Mouse (Mus musculus) hindbrain, embryonic 13.5 days (tissue): ENCODE measurements at regions not wholly inside any gene's neighbourhood (a gene's known extent, or its start where the extent isn't known, plus 50 kb on each side); places are given as distances from the start of the nearest gene placed in this dataset.

ENCODE experiments used
- ATAC-seq: fragments of 200-750 bp; cut with Nextera tagmentation; 2 replicates; pipeline ENCODE4 v1.8.0; 2017; ENCODE audit warnings: moderate TSS enrichment; ENCODE audit not compliant: low FRiP score
- H3K27ac ChIP-seq: fragments of 300-500 bp; sonication (generic); 2 replicates; pipeline ENCODE4 v1.5.1; 2015; ENCODE audit warnings: inconsistent platforms, mild to moderate bottlenecking, moderate library complexity
- H3K27me3 ChIP-seq: fragments of 300-500 bp; sonication (generic); 2 replicates; pipeline ENCODE4 v1.6.1; 2015; ENCODE audit warnings: mild to moderate bottlenecking, inconsistent platforms
- H3K36me3 ChIP-seq: fragments of 300-500 bp; sonication (generic); 2 replicates; pipeline ENCODE4 v1.6.1; 2015; ENCODE audit warnings: mild to moderate bottlenecking, inconsistent platforms
- H3K4me1 ChIP-seq: fragments of 300-500 bp; sonication (generic); replicated peaks from 2 replicates; pipeline ENCODE4 v1.6.1; 2015; ENCODE audit warnings: inconsistent platforms
- H3K4me2 ChIP-seq: fragments of 300-500 bp; sonication (generic); 2 replicates; pipeline ENCODE4 v1.6.1; 2015; ENCODE audit warnings: inconsistent platforms, mild to moderate bottlenecking, moderate library complexity
- H3K4me3 ChIP-seq: fragments of 300-500 bp; sonication (generic); 2 replicates; pipeline ENCODE4 v1.5.1; 2015; ENCODE audit warnings: mild to moderate bottlenecking, inconsistent platforms
- H3K9ac ChIP-seq: fragments of 300-500 bp; sonication (generic); 2 replicates; pipeline ENCODE4 v1.6.1; 2015; ENCODE audit warnings: mild to moderate bottlenecking, inconsistent platforms
- H3K9me3 ChIP-seq: fragments of 300-500 bp; sonication (generic); 2 replicates; pipeline ENCODE4 v1.6.1; 2016; ENCODE audit warnings: inconsistent platforms
- WGBS: fragments of 180-500 bp; shearing (Covaris S2); methylation state at CpG from one replicate; pipeline ENCODE4 v1.1.7; 2015; 5-methylcytosine and 5-hydroxymethylcytosine counted together

DNA sequence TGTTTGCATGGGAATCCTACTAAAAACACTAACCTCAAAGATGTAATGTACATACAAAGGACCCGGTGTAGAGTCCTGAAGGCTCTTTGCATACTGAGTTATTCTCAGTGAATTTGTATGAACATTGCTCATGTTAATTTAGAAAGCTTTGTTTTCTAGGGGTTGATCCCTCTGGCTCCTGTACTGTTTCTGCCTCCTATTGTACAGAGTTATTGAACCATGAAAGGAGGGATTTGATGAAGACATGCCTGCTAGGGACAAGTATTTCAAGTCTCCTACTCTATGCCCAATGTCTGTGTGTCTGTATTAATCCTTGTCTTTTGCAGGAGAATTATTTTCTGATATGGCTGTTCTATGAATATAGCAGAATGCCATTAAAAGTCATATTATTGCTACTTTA, 1425.1 kb downstream of the Fam181b start:
- no peak overlapping the region for H3K9ac ChIP-seq
- ATAC-seq, result no peak
- no peak overlapping the region for H3K27ac ChIP-seq
- WGBS, result 48% methylated on average over 1 of the region's 1 CpGs
- no peaks in the 10 kb centered on the region for H3K27me3 ChIP-seq
- H3K9me3 ChIP-seq, result no peaks in the 10 kb centered on the region
- no peaks in the 10 kb centered on the region for H3K4me1 ChIP-seq
- no peak overlapping the region for H3K4me2 ChIP-seq
- H3K36me3 ChIP-seq, result no peaks in the 10 kb centered on the region
- no peak overlapping the region for H3K4me3 ChIP-seq

GRCm38 (mm10) chr7:94517002-94517401, 1437.3 kb downstream of the Fam181b start:
- Histone ChIP-seq H3K9me3 (peaks cover 8% of the 10 kb centered on the region; the same call in 1 of the 2 replicates), H3K27ac (no peak overlapping the region), H3K9ac (no peak overlapping the region), H3K27me3 (no peaks in the 10 kb centered on the region), H3K4me1 (no peaks in the 10 kb centered on the region), H3K36me3 (0 out of 2 replicates have a peak, but pooled peaks cover 2% of the 10 kb centered on the region), H3K4me3 (no peak overlapping the region), H3K4me2 (no peak overlapping the region)
- ATAC-seq, result no peak
- 91% methylated on average over 1 of the region's 1 CpGs for WGBS

GRCm38 (mm10) chr7:94532520-94532919, 1452.9 kb downstream of the Fam181b start:
- no peak overlapping the region for H3K27ac ChIP-seq
- H3K27me3 ChIP-seq, result no peaks in the 10 kb centered on the region
- no peaks in the 10 kb centered on the region for H3K36me3 ChIP-seq
- ATAC-seq, result no peak
- no peaks in the 10 kb centered on the region for H3K9me3 ChIP-seq
- no peak overlapping the region for H3K4me3 ChIP-seq
- no peaks in the 10 kb centered on the region for H3K4me1 ChIP-seq
- no peak overlapping the region for H3K9ac ChIP-seq
- H3K4me2 ChIP-seq, result no peak overlapping the region
- WGBS, result 74% methylated on average over 1 of the region's 1 CpGs

DNA sequence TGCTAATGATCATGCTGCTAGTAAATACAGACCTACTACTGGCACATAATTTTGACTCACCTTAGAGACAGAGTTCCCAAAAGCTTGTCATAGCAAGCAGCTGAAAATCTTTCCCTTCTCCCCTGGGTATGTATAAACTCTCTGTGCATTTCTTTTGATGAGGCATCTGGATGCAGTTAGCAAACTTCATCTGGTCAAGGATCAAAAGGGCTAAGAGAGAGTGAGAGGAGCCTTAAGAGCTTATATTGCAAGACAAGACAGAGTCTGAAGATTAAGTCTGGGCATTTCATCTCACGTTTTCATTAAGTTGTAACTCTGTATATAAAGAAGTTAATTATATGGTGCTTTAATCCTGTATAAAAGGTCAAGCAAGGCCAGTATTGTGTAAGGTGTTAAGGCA, 1468.7 kb downstream of the Fam181b start:
- H3K36me3 ChIP-seq, result no peaks in the 10 kb centered on the region
- 68% methylated on average over 1 of the region's 1 CpGs for WGBS
- H3K4me3 ChIP-seq, result no peak overlapping the region
- no peaks in the 10 kb centered on the region for H3K9me3 ChIP-seq
- H3K27ac ChIP-seq, result no peak overlapping the region
- H3K9ac ChIP-seq, result no peak overlapping the region
- no peak overlapping the region for H3K4me2 ChIP-seq
- ATAC-seq, result no peak
- H3K27me3 ChIP-seq, result no peaks in the 10 kb centered on the region
- no peaks in the 10 kb centered on the region for H3K4me1 ChIP-seq

GRCm38 (mm10) chr7:94581475-94581874, 1501.8 kb downstream of the Fam181b start:
- no peaks in the 10 kb centered on the region for H3K27me3 ChIP-seq
- no peak for ATAC-seq
- no peaks in the 10 kb centered on the region for H3K36me3 ChIP-seq
- 46% methylated on average over 3 of the region's 3 CpGs for WGBS
- no peaks in the 10 kb centered on the region for H3K4me1 ChIP-seq
- H3K27ac ChIP-seq, result no peak overlapping the region
- no peak overlapping the region for H3K9ac ChIP-seq
- no peak overlapping the region for H3K4me3 ChIP-seq
- no peak overlapping the region for H3K4me2 ChIP-seq
- no peaks in the 10 kb centered on the region for H3K9me3 ChIP-seq

DNA sequence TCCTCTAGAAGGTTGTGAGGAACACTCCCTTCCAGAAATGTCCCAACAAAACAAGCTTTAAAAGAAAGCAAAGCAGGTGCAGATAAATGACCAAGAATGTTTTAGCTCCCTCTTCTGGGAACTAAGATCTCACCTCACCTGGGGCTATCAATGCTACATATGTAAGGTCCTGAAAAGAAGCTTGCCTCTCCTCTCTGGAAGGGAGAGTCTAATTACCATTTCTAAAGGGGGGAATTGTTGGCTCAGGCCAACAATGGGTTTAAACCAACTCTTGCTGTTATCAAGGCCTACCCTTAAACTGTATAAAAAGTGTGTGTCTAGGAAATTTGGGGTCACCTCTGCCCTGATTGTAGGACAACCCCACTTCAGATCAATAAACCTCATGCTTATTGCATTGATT, 1508.1 kb downstream of the Fam181b start:
- no peaks in the 10 kb centered on the region for H3K4me1 ChIP-seq
- H3K27me3 ChIP-seq, result no peaks in the 10 kb centered on the region
- ATAC-seq, result no peak
- no peaks in the 10 kb centered on the region for H3K36me3 ChIP-seq
- H3K9me3 ChIP-seq, result no peaks in the 10 kb centered on the region
- H3K27ac ChIP-seq, result no peak overlapping the region
- H3K4me2 ChIP-seq, result no peak overlapping the region
- no peak overlapping the region for H3K9ac ChIP-seq
- no peak overlapping the region for H3K4me3 ChIP-seq

DNA sequence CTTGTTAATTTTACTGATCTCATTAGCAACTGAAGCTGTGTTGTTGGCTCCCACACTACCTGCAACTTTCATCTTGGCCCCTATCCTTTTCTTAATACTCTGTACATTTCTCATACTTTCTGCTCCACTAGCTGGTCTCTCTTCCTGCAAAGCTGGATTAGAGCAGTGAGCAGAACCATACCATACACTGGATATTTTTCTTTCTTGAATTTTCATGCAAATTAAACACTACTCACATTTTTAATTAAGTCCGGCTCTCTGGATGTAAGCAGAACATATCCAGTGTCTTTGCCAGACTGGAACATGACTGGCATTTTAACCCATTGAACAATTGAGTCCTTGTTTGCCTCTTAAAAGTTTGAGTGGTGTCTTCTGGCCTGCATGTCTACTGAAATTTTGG, 1515.0 kb downstream of the Fam181b start:
- Histone ChIP-seq H3K27me3 (no peaks in the 10 kb centered on the region), H3K9me3 (no peaks in the 10 kb centered on the region), H3K4me1 (no peaks in the 10 kb centered on the region), H3K9ac (no peak overlapping the region), H3K4me3 (no peak overlapping the region), H3K36me3 (no peaks in the 10 kb centered on the region), H3K27ac (no peak overlapping the region), H3K4me2 (no peak overlapping the region)
- 56% methylated on average over 1 of the region's 1 CpGs for WGBS
- no peak for ATAC-seq

DNA sequence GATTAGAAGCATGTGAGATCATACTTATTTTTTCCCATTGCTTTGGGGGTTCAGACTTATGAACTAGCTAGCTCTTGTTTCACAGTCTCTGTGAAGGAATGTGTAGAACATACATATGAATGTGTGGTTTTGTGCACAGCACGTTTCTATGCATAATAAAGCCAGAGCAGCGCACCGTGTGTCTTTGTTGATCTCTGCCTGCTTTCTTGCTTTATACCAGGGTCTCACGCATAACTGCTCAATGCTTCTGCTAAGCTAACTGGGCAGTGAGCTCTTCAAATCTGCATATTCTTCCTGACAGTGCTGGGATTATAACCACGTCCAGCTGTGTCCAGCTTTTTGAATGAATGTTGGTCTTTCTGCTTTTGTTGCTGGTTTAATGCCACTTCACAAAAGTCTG, 1539.3 kb downstream of the Fam181b start:
- no peaks in the 10 kb centered on the region for H3K27me3 ChIP-seq
- H3K9ac ChIP-seq, result no peak overlapping the region
- no peak for ATAC-seq
- WGBS, result 42% methylated on average over 5 of the region's 5 CpGs
- no peaks in the 10 kb centered on the region for H3K9me3 ChIP-seq
- no peak overlapping the region for H3K4me2 ChIP-seq
- H3K36me3 ChIP-seq, result no peaks in the 10 kb centered on the region
- H3K27ac ChIP-seq, result no peak overlapping the region
- H3K4me3 ChIP-seq, result no peak overlapping the region
- H3K4me1 ChIP-seq, result no peaks in the 10 kb centered on the region

GRCm38 (mm10) chr7:94624546-94624945, 1544.9 kb downstream of the Fam181b start:
- no peak for ATAC-seq
- WGBS, result 77% methylated on average over 1 of the region's 1 CpGs
- no peak overlapping the region for H3K4me2 ChIP-seq

GRCm38 (mm10) chr7:94637367-94638023, 1533.6 kb upstream of the Tenm4 start:
- H3K4me2 ChIP-seq, result no peak overlapping the region
- no peak overlapping the region for H3K9ac ChIP-seq
- no peak overlapping the region for H3K27ac ChIP-seq
- no peaks in the 10 kb centered on the region for H3K9me3 ChIP-seq
- no peak for ATAC-seq
- H3K36me3 ChIP-seq, result no peaks in the 10 kb centered on the region
- no peak overlapping the region for H3K4me3 ChIP-seq
- no peaks in the 10 kb centered on the region for H3K4me1 ChIP-seq
- 82% methylated on average over 3 of the region's 3 CpGs for WGBS
- H3K27me3 ChIP-seq, result no peaks in the 10 kb centered on the region

More at GRCm38 (mm10) chr7:94624546-94624945, 1544.9 kb downstream of the Fam181b start:
- Histone ChIP-seq H3K9me3 (no peaks in the 10 kb centered on the region), H3K27me3 (no peaks in the 10 kb centered on the region), H3K36me3 (no peaks in the 10 kb centered on the region), H3K4me3 (no peak overlapping the region), H3K9ac (no peak overlapping the region), H3K27ac (no peak overlapping the region), H3K4me1 (no peaks in the 10 kb centered on the region)

GRCm38 (mm10) chr7:94644560-94645285, 1526.3 kb upstream of the Tenm4 start:
- no peak overlapping the region for H3K27ac ChIP-seq
- ATAC-seq, result no peak
- H3K27me3 ChIP-seq, result no peaks in the 10 kb centered on the region
- 55% methylated on average over 7 of the region's 7 CpGs for WGBS
- 0 out of 2 replicates have a peak, but pooled peaks cover 4% of the 10 kb centered on the region for H3K4me1 ChIP-seq
- no peak overlapping the region for H3K4me2 ChIP-seq
- H3K36me3 ChIP-seq, result no peaks in the 10 kb centered on the region
- no peaks in the 10 kb centered on the region for H3K9me3 ChIP-seq
- H3K9ac ChIP-seq, result no peak overlapping the region
- H3K4me3 ChIP-seq, result no peak overlapping the region

GRCm38 (mm10) chr7:94645337-94645736, 1525.7 kb upstream of the Tenm4 start:
- no peak overlapping the region for H3K4me2 ChIP-seq
- 0 out of 2 replicates have a peak, but pooled peaks cover 4% of the 10 kb centered on the region for H3K4me1 ChIP-seq
- no peaks in the 10 kb centered on the region for H3K27me3 ChIP-seq
- H3K9me3 ChIP-seq, result no peaks in the 10 kb centered on the region
- no peak overlapping the region; the same call in 1 of the 2 replicates for H3K27ac ChIP-seq
- WGBS, result 64% methylated on average over 4 of the region's 4 CpGs
- no peaks in the 10 kb centered on the region for H3K36me3 ChIP-seq
- no peak for ATAC-seq
- H3K4me3 ChIP-seq, result no peak overlapping the region
- no peak overlapping the region for H3K9ac ChIP-seq

DNA sequence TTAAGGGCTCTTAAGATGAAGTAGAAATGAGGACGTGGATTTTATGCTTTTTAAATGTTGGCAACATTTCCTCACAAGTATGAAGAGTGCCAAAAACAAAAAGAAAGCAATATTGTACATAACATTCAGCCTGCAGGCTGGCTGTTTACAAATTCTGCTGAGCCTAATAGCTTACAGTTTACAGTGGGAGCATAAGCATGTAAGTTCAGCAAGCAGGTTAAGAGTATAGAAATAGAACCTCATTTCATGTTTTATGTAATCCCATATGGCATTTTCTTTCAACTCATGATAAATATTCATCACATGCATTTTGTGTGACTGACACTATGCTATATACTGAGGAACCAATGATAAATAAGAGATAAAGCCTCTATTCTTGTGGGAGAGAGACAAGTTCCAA, 1520.6 kb upstream of the Tenm4 start:
- Histone ChIP-seq H3K9ac (no peak overlapping the region), H3K4me1 (0 out of 2 replicates have a peak, but pooled peaks cover 1% of the 10 kb centered on the region), H3K4me3 (no peak overlapping the region), H3K36me3 (no peaks in the 10 kb centered on the region), H3K27me3 (no peaks in the 10 kb centered on the region), H3K9me3 (no peaks in the 10 kb centered on the region), H3K4me2 (no peak overlapping the region), H3K27ac (no peak overlapping the region)
- no peak for ATAC-seq
- 72% methylated on average over 1 of the region's 1 CpGs for WGBS
